Mouse (Mus musculus): ENCODE measurements around the gene Utp14a. TPM values are rescaled to one million over a fixed set of nuclear protein-coding genes. Genes with fewer than 3 reads are reported as not detected.
A peak's percentile ranks its signal among the peaks of the same experiment; 100 is the strongest.
"Not testable (repeated sequence)": the region's sequence is repeated elsewhere in the genome, so short reads cannot be mapped to it uniquely, and the experiment has no call there.

Utp14a gene
- 10 to 100 TPM; 17.4 to 23.0 TPM for total RNA-seq (2021)
- long read RNA-seq, experiment 1, partial matches to known transcripts, result 0 of 3 reads
- long read RNA-seq, experiment 1, other reads (novel, unspliced or antisense), result 0 of 3 reads
- long read RNA-seq, experiment 2, transcript Utp14a-201 (15 exons, 2,507 nt), result major isoform, 13 of 16 reads
- long read RNA-seq, experiment 2, partial matches to known transcripts, result 1 of 16 reads
- long read RNA-seq, experiment 2, other reads (novel, unspliced or antisense), result 2 of 16 reads

GRCm38 (mm10) chrX:48256468-48257007 lies at the start of gene Utp14a:
Gene Utp14a, plus strand, starts transcription at chrX:48256862.
- peak; percentile 57 to 81 for DNase-seq (ENCODE audit: low spot score in 2 of 2)

GRCm38 (mm10) chrX:48207761-48208487 lies 48.7 kb upstream of the Utp14a start:
- peak in 1 of 2 experiments; percentile 2 for DNase-seq (ENCODE audit: low spot score in 2 of 2)

GRCm38 (mm10) chrX:48208519-48209185 lies 48.0 kb upstream of the Utp14a start, which contains the start of gene Zdhhc9:
Gene Zdhhc9, minus strand, starts transcription at chrX:48208878.
- DNase-seq (ENCODE audit: low spot score in 2 of 2), result peak; percentile 37 to 58

- not testable (repeated sequence) for DNase-seq (ENCODE audit: low spot score in 2 of 2)
Measured at GRCm38 (mm10) chrX:48209746-48210145, 46.9 kb upstream of the Utp14a start.

GRCm38 (mm10) chrX:48219468-48219867 lies 37.2 kb upstream of the Utp14a start:
- no peak for DNase-seq (ENCODE audit: low spot score in 2 of 2)

GRCm38 (mm10) chrX:48222706-48223105 lies 34.0 kb upstream of the Utp14a start:
- no peak for DNase-seq (ENCODE audit: low spot score in 2 of 2)

- no peak for DNase-seq (ENCODE audit: low spot score in 2 of 2)
Measured at GRCm38 (mm10) chrX:48226225-48226624, 30.4 kb upstream of the Utp14a start.

GRCm38 (mm10) chrX:48234417-48234816 lies 22.2 kb upstream of the Utp14a start:
- DNase-seq (ENCODE audit: low spot score in 2 of 2), result no peak

GRCm38 (mm10) chrX:48255830-48256428 lies 733 bp upstream of the Utp14a start:
- no peak for DNase-seq (ENCODE audit: low spot score in 2 of 2)

- no peak for DNase-seq (ENCODE audit: low spot score in 2 of 2)
Measured at GRCm38 (mm10) chrX:48257011-48257410, 349 bp downstream of the Utp14a start.

GRCm38 (mm10) chrX:48271671-48272070 lies 15.0 kb downstream of the Utp14a start:
- DNase-seq (ENCODE audit: low spot score in 2 of 2), result no peak

- no peak for DNase-seq (ENCODE audit: low spot score in 2 of 2)
Measured at GRCm38 (mm10) chrX:48274634-48275033, 18.0 kb downstream of the Utp14a start.

GRCm38 (mm10) chrX:48278103-48278502 lies 21.4 kb downstream of the Utp14a start:
- DNase-seq (ENCODE audit: low spot score in 2 of 2), result no peak

- DNase-seq (ENCODE audit: low spot score in 2 of 2), result peak; percentile 45 to 67
Measured at GRCm38 (mm10) chrX:48284386-48285005, 27.8 kb downstream of the Utp14a start.

GRCm38 (mm10) chrX:48285006-48285650 lies 28.5 kb downstream of the Utp14a start:
- peak; percentile 30 to 38 for DNase-seq (ENCODE audit: low spot score in 2 of 2)

GRCm38 (mm10) chrX:48285651-48286021 lies 29.0 kb downstream of the Utp14a start:
- peak; percentile 17 to 21 for DNase-seq (ENCODE audit: low spot score in 2 of 2)

- DNase-seq (ENCODE audit: low spot score in 2 of 2), result no peak
Measured at GRCm38 (mm10) chrX:48286488-48286887, 29.8 kb downstream of the Utp14a start.

- no peak for DNase-seq (ENCODE audit: low spot score in 2 of 2)
Measured at GRCm38 (mm10) chrX:48288008-48288407, 31.3 kb downstream of the Utp14a start.

GRCm38 (mm10) chrX:48291413-48291812 lies 34.8 kb downstream of the Utp14a start:
- no peak for DNase-seq (ENCODE audit: low spot score in 2 of 2)

GRCm38 (mm10) chrX:48305356-48305755 lies 48.7 kb downstream of the Utp14a start:
- no peak for DNase-seq (ENCODE audit: low spot score in 2 of 2)
